Mouse (Mus musculus): ENCODE results near the gene Pitpna. TPM values are rescaled to one million over a fixed set of nuclear protein-coding genes. Genes with fewer than 3 reads are reported as not detected.

The Pitpna gene
- polyA plus RNA-seq, 1 experiment from 2014 or later, result 161 TPM

DNA sequence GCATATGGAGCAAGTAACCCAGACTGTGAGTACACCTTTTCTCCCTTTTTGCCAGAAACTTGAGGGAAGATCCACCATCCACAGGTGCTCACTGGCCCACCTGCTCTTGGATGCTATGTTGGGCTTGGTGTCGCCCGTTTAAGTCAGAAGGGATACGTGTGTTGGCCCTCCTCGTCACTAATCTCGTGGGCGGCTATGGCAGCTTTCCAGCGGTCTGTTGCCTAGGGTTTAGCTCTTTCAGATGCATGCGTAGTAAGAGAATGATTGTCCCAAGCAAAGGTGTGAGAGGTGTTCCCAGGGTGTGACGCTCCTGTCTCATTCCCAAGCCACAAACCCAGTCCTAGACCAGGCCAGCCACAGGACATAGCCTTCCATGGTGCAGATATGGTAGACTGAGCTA is 43.2 kb upstream of the Pitpna start:
- TF ChIP-seq CTCF (IDR thresholded peaks at IDR 0.05; ENCODE audit: low read depth), result no peak
- Histone ChIP-seq H3K9me3 (ENCODE audit: control insufficient read depth) (no peaks in the 10 kb centered on the region), H3K4me2 (replicated peaks; ENCODE audit: low read depth) (no peak overlapping the region), H3K27ac (ENCODE audit: low read depth, low read length) (no peak overlapping the region), H3K36me3 (ENCODE audit: control insufficient read depth, insufficient read depth) (peaks cover 25% of the 10 kb centered on the region), H3K4me1 (replicated peaks; ENCODE audit: control insufficient read depth, insufficient read depth, low read length) (no peaks in the 10 kb centered on the region), H3K27me3 (replicated peaks; ENCODE audit: control insufficient read depth, insufficient read depth, low read length) (no peaks in the 10 kb centered on the region), H3K9ac (ENCODE audit: low read depth, low read length) (no peak overlapping the region), H3K4me3 (ENCODE audit: low read depth, low read length) (no peak overlapping the region)
- ATAC-seq, result no peak
- 92% methylated on average over 9 of the region's 9 CpGs for WGBS

DNA sequence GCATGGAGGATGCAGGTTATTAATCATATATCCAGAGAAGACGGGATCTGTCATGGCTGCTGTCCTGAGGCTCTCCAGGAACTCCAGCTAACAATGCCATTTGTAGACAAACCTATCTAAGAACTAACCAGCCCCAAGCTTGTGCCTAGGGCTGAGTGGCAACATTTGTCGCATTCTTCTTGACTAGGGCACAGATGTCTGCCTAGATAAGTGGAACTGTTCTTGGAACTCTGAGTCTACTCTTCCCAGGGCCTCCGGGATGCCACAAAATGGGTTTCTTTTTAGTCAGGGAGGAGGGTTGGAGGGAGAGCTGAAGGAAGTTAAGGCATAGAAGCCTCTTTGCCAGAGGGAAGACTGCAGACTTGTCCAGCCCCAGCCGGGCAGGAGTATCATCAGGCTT is 41.8 kb upstream of the Pitpna start:
- TF ChIP-seq CTCF (IDR thresholded peaks at IDR 0.05; ENCODE audit: low read depth), result no peak
- no peaks in the 10 kb centered on the region for H3K27me3 ChIP-seq (replicated peaks; ENCODE audit: control insufficient read depth, insufficient read depth, low read length)
- peaks cover 25% of the 10 kb centered on the region for H3K36me3 ChIP-seq (ENCODE audit: control insufficient read depth, insufficient read depth)
- H3K4me2 ChIP-seq (replicated peaks; ENCODE audit: low read depth), result no peak overlapping the region
- H3K27ac ChIP-seq (ENCODE audit: low read depth, low read length), result no peak overlapping the region
- H3K4me3 ChIP-seq (ENCODE audit: low read depth, low read length), result no peak overlapping the region
- H3K4me1 ChIP-seq (replicated peaks; ENCODE audit: control insufficient read depth, insufficient read depth, low read length), result no peaks in the 10 kb centered on the region
- no peaks in the 10 kb centered on the region for H3K9me3 ChIP-seq (ENCODE audit: control insufficient read depth)
- no peak overlapping the region for H3K9ac ChIP-seq (ENCODE audit: low read depth, low read length)
- WGBS, result 76% methylated on average over 4 of the region's 4 CpGs
- ATAC-seq, result no peak

GRCm38 (mm10) chr11:75549658-75550111 is 38.2 kb upstream of the Pitpna start:
- Histone ChIP-seq H3K4me2 (replicated peaks; ENCODE audit: low read depth) (no peak overlapping the region), H3K9me3 (ENCODE audit: control insufficient read depth) (no peaks in the 10 kb centered on the region), H3K27ac (ENCODE audit: low read depth, low read length) (peak overlapping the region; percentile 64), H3K4me1 (replicated peaks; ENCODE audit: control insufficient read depth, insufficient read depth, low read length) (peaks cover 10% of the 10 kb centered on the region; the same call in 1 of the 2 replicates), H3K4me3 (ENCODE audit: low read depth, low read length) (no peak overlapping the region), H3K27me3 (replicated peaks; ENCODE audit: control insufficient read depth, insufficient read depth, low read length) (no peaks in the 10 kb centered on the region), H3K9ac (ENCODE audit: low read depth, low read length) (no peak overlapping the region), H3K36me3 (ENCODE audit: control insufficient read depth, insufficient read depth) (peaks cover 24% of the 10 kb centered on the region)
- 33% methylated on average over 5 of the region's 5 CpGs for WGBS
- no peak for TF ChIP-seq CTCF (IDR thresholded peaks at IDR 0.05; ENCODE audit: low read depth)
- peak; percentile 54 for ATAC-seq

DNA sequence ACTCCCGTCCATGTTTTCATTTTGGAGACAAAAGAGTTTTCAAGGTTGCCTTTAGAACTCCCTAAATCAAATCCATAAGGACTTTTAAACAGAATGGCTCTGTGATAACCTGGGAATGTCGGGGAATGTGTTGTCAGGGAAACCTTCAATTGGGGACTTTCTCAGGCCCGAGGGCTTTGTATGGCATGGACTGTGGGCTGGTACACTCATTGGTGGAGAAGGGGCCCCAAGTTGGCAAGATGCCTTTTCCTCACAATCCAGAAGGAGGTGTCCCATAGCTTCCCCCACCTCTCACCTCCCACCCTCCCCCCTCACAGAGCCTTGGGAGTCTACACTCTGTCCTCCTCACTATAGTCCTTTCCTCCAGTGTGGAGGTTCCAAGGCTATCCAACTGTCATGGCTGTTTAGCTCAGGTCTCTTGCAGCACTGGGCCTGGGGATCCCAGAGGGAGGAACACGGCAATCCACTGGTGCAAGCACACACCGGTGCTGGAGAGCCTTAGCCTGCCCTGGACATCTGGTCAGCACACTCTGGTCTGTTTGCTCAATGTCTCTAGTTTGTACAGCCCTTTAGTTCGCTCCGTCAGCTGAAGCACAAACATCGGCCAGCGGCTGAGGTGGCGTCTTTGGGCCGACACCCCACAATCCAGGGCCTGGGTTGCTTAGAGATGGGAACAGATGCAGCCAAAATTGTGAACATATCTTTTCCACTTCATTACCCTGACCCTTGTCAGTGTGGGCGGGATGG is 37.5 kb upstream of the Pitpna start:
- WGBS, result 65% methylated on average over 12 of the region's 12 CpGs
- Histone ChIP-seq H3K27ac (ENCODE audit: low read depth, low read length) (peak overlapping the region; percentile 64), H3K36me3 (ENCODE audit: control insufficient read depth, insufficient read depth) (peaks cover 17% of the 10 kb centered on the region)

GRCm38 (mm10) chr11:75551321-75551720 is 36.6 kb upstream of the Pitpna start:
- 83% methylated on average over 5 of the region's 5 CpGs for WGBS
- Histone ChIP-seq H3K27ac (ENCODE audit: low read depth, low read length) (peak overlapping the region; percentile 66; the same call in 1 of the 2 replicates), H3K9ac (ENCODE audit: low read depth, low read length) (no peak overlapping the region)

More for the DNA sequence above, 37.5 kb upstream of the Pitpna start:
- Histone ChIP-seq H3K4me2 (replicated peaks; ENCODE audit: low read depth) (no peak overlapping the region), H3K9me3 (ENCODE audit: control insufficient read depth) (no peaks in the 10 kb centered on the region), H3K4me3 (ENCODE audit: low read depth, low read length) (no peak overlapping the region), H3K27me3 (replicated peaks; ENCODE audit: control insufficient read depth, insufficient read depth, low read length) (no peaks in the 10 kb centered on the region), H3K4me1 (replicated peaks; ENCODE audit: control insufficient read depth, insufficient read depth, low read length) (peaks cover 10% of the 10 kb centered on the region; the same call in 1 of the 2 replicates), H3K9ac (ENCODE audit: low read depth, low read length) (no peak overlapping the region)
- TF ChIP-seq CTCF (IDR thresholded peaks at IDR 0.05; ENCODE audit: low read depth), result no peak
- no peak for ATAC-seq

GRCm38 (mm10) chr11:75551961-75552441 is 35.9 kb upstream of the Pitpna start:
- Histone ChIP-seq H3K36me3 (ENCODE audit: control insufficient read depth, insufficient read depth) (peaks cover 6% of the 10 kb centered on the region), H3K9me3 (ENCODE audit: control insufficient read depth) (no peaks in the 10 kb centered on the region), H3K4me2 (replicated peaks; ENCODE audit: low read depth) (no peak overlapping the region; the same call in 1 of the 2 replicates), H3K9ac (ENCODE audit: low read depth, low read length) (0 out of 2 replicates have a peak overlapping the region, but pooled peaks have one; percentile 12), H3K4me3 (ENCODE audit: low read depth, low read length) (no peak overlapping the region), H3K27me3 (replicated peaks; ENCODE audit: control insufficient read depth, insufficient read depth, low read length) (no peaks in the 10 kb centered on the region), H3K4me1 (replicated peaks; ENCODE audit: control insufficient read depth, insufficient read depth, low read length) (peaks cover 10% of the 10 kb centered on the region; the same call in 1 of the 2 replicates), H3K27ac (ENCODE audit: low read depth, low read length) (peak overlapping the region; percentile 66)
- 34% methylated on average over 9 of the region's 9 CpGs for WGBS
- peak; percentile 48; the same call in 1 of the 2 replicates for ATAC-seq
- TF ChIP-seq CTCF (IDR thresholded peaks at IDR 0.05; ENCODE audit: low read depth), result no peak

More at GRCm38 (mm10) chr11:75551321-75551720, 36.6 kb upstream of the Pitpna start:
- ATAC-seq, result no peak; the same call in 1 of the 2 replicates
- H3K27me3 ChIP-seq (replicated peaks; ENCODE audit: control insufficient read depth, insufficient read depth, low read length), result no peaks in the 10 kb centered on the region
- no peak overlapping the region for H3K4me3 ChIP-seq (ENCODE audit: low read depth, low read length)
- TF ChIP-seq CTCF (IDR thresholded peaks at IDR 0.05; ENCODE audit: low read depth), result no peak
- H3K9me3 ChIP-seq (ENCODE audit: control insufficient read depth), result no peaks in the 10 kb centered on the region
- H3K36me3 ChIP-seq (ENCODE audit: control insufficient read depth, insufficient read depth), result peaks cover 8% of the 10 kb centered on the region
- no peak overlapping the region for H3K4me2 ChIP-seq (replicated peaks; ENCODE audit: low read depth)
- peaks cover 10% of the 10 kb centered on the region; the same call in 1 of the 2 replicates for H3K4me1 ChIP-seq (replicated peaks; ENCODE audit: control insufficient read depth, insufficient read depth, low read length)

Measured in intestine, postnatal 0 days (tissue).